Mouse (Mus musculus) common myeloid progenitor, adult 5-6 weeks (primary cell): Measurements from ENCODE around the gene Aup1. TPM values are rescaled to one million over a fixed set of nuclear protein-coding genes. Genes with fewer than 3 reads are reported as not detected.
A peak's percentile ranks its signal among the peaks of the same experiment; 100 is the strongest.

ENCODE experiments used
- ATAC-seq: replicated peaks from 2 replicates; pipeline ENCODE4 v1.8.0; 2016; ENCODE audit warnings: low read depth, mild to moderate bottlenecking, moderate TSS enrichment, inconsistent platforms; ENCODE audit not compliant: poor library complexity, severe bottlenecking
- total RNA-seq: library from RNA; stranded (forward); fragments of 200-1000, 187-1606 nt; gene quantifications from 2 replicates; pipeline ENCODE4 v1.2.3, GENCODE M21; 2017

The Aup1 gene
- total RNA-seq: 100 and 115 TPM in 2 replicates

DNA sequence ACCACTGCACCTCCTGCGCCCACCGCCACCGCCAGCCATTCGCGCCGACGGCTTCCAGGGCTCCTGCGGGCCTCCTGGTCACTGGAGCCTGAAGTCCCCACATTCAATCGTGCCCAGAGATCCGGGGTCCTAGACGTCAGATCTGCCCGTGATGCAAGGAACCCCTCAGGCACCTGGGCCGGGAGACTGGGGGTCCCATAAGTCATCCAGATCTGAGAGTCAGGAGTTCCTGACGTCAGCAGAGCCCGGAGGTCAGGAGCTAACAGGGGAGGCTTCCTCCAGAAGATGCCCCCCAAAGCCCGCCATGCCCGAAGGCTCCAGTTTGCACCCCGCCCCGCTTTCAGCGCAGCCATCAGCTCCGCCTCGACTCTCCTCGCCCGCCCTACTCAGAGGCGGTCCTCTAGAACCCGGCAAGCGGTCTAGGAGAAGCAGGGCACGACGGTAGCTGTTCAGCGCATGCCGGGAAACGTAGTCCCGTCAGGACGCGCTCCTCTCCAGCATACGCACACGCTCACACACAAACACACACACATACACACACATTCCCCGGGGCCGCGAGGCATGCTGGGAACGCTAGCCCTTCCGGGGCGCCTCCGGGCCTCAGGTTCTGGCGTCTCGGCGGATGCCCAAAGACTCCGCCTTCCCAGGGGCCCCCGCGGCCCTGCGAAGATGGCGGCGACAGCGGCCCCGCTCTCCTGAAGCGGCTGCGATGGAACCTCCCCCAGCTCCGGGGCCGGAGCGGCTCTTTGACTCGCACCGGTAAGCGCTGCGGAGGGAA lies at the start of gene Aup1:
Gene Aup1, plus strand, starts transcription at position 448 of the 778 bp plus-strand sequence.
- ATAC-seq: peak; percentile 89

DNA sequence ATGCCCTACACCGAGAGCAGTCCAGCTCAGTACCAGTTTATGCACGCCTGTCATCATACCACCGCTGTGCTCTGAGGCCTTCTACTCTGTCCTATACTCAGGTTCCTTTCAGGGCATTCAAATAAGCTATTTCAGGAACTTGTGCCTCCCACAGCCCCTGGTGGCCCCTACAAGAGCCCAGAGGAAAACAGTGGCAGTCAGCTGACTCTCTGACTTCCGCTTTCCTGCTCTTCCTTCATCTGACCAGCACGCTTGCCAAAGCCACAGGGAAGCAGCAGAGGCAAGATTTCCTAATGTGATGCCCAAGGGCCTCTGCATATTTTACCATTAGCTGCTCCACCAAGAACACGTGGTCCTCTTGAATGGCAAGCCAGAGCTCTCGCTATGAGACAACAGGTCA lies 49.4 kb upstream of the Aup1 start:
- peak; percentile 83 for ATAC-seq

DNA sequence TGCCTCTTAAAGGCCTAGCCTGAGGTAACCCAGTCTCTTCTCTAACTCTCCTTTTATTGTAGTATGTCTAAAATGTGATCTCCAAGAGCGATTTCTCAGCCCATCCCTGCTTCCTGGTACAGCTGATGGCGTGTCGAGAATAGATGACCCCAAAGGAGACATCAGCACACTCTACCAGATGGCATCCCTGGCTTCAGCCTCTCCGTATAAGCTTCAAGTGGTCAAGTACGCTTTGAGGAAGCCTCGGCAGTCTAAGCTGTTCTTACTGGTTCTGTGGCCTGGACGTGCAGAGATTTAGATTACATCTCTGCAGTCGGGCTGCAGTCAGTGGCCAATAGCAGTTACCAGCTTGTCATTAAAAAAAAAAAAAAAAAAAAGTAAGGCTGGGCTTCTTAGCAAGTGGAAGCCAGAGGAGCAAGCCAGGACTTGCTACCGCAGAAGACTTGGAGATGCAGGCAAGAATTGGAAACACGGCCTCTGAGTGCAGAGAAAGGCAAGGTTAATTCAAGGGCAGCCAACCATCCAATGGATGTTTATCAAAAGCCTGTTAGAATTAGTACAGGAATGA lies 48.8 kb upstream of the Aup1 start:
- ATAC-seq: no peak

DNA sequence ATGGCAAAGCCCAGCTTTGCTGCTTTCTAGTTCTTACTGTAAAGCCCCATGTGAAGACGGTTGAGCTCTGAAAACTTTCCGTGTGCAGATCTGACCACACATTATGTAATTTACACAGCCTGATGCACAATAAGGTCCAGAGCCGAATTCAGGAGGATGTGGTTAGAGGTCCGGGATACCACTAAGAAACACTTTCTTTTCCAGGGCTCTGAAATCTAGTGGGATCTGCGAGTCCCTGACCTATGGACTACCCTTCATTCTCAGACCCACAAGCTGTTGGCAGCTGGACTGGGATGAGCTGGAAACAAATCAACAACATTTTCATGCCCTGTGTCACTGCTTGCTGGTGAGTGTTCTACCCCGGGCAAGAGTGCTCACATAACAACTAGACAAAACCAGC lies 48.2 kb upstream of the Aup1 start:
- ATAC-seq: peak; percentile 50

DNA sequence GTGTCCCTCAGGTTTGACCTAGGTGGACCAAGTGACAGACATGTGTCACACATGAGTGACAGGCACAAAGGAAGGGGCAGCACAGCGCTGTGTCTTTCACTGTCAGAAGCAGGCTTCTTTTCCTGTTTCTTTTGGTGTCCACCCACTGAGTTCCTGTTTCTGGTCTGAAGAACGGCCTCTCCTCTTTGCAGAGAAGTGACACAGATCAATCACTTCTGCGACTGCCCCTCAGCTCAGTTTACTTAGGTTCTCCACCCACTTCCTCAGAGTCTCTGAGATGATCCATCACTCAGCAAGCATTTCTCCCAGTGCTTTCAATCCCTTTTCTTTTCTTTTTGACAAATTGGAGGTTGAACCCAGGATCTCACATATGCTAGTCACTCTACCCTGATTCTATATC lies 45.7 kb upstream of the Aup1 start:
- ATAC-seq: peak; percentile 13; the same call in 1 of the 2 replicates

DNA sequence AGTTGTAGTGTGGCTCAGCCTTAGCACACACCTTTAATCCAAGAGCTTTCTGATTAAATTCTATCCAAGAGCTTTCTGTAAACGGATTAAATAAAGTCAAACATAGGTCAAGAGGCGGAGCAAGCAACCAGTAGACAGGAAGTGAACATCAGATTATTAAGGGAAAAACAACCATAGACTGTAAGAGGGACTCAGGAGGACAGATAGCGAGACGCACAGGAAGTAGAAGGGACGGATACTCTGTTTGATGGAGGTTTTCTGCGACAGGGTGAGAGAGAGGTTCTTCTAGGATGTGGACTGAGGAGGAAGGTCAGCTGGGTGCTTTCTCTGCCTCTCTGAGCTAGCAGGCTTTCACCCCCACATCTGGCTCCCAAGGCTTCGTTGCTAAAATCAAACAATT lies 44.3 kb upstream of the Aup1 start:
- peak; percentile 35 for ATAC-seq

DNA sequence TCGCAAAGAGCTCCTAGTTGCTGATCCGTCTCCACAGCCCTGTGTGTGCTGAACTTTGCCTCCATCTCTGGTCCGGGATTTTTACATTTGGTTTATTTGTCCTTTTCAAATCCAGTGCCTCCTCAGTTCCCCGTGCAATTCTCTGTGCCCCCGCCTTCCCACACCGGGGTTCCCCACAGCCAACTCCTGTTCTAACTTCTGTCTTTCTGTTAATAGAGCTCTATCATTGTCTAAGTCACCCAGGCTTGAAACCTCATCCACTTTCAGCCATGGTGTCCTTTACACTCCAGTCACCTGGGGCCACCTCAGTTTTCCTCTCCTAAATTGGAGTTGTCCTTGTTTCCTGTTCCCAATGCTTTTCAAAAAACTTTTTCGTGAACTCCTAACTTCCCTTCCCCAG lies 43.1 kb upstream of the Aup1 start:
- no peak for ATAC-seq

DNA sequence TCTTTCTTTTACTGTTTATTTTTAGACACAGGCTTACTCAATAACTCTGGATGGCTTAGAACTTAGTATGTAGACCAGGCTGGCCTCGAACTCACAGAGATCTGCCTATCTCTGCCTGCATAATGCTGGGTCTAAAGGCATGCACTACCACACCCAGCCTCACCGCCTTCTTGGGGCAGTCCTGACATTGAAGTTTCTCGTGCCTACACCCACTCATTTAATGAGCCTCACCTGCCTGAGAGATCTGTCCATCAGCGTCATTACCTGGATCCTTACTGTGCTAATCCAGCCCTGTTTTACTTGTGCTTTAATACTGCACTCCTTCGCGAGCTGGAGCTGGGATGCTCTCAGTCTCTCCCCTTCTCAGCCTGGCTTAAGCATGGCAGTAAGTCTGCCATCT lies 42.6 kb upstream of the Aup1 start:
- ATAC-seq: no peak

DNA sequence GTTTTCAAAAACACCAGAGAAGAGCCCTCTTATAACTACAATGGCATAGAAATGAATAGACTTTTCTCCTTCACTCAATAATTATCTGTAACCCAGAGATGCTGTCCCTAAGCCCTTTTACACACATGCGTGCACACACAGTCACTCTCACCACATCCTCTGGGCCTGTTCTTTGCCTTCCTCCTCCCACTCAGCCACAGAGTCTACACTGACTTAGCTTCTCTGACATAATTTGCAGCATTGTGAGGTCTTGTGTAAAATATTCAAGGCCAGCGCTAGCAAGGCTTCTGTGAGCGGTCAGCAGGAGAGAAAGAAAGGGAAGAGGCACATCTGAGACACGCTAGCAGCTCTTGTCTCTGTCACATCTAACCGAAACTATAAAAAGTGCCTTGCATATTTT lies 40.9 kb upstream of the Aup1 start:
- peak; percentile 61 for ATAC-seq

DNA sequence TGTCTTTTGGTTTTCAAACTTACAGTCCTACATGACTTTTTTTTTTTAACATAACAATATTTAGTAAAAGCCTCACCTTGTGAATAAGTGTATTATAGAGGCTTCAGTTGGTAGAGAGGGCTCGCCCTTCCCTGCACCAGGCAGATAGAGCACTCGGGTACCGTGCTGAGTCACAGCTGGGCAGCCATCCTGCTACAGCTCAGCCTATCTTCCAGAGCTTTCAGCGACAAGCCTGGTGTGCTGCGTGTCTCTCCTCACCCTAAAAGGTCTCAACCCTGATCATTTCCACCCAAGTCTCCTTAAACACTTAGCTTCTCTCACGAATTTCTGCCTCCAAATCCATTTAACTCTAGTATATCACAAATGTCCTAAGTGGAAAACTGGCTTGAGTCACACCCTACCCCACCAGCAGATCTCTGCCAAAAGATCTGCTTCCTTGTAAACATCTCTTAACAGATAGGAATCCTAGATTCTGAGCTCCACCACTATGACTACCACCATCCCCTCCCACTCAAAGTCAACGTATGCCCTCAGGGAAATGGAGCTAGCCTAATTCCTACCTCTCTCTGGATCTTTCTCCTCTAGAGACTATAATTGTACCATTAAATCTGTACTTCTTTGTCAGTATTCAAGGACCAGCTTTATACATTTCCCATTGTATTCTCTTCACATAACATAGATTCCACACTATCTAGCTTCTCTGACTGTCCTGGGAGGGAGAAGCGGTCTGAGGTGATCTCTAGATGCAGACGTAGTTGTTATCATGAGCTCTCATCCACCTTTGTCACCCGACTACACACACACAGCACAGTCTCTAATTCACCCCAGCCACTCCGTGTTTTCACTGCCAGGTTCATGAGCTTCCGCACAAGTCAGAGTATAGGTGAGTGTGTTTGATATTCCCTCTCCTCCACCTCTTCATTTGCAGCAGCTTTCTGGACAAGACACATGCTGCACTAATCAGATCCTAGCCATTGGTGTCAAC lies 39.5 kb upstream of the Aup1 start:
- ATAC-seq: peak; percentile 67

DNA sequence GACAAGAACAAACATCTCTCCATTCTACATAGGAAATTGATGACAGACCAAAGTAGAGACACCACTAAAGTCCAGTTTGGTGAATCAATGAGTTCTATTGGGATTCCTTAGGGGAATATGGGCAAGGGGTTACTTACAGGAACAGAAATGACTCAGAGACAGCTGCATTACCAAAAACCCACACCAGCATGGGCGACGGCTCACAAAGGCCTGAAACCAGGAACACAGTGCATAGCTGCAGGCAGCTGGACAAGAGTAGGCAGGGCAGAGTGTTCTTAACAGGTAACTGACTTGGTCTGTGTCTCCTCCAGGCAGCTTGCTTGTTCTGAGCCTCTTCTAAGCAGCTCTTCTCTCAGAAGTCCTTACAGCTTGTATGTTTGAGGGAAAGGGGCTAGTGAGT lies 38.6 kb upstream of the Aup1 start:
- no peak for ATAC-seq

DNA sequence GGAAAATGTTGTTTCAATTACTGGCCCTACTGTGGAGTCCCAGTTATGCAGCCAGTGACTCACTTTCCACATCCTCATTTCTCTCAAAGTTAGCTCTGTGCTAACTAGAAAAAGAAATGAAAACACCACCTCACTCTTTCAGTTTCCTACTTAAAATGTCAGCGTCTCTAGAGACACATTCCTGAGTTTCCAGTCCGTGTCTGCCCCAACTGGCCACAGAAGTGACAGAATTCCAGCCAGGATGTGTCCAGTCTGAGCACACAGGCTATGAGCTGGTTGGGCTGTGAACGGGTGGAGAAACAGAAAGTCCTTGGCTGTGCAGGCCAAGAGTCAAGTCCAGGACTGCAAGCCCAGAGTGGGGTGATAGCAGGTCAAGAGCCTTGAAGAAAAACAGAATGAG lies 37.1 kb upstream of the Aup1 start:
- no peak for ATAC-seq

DNA sequence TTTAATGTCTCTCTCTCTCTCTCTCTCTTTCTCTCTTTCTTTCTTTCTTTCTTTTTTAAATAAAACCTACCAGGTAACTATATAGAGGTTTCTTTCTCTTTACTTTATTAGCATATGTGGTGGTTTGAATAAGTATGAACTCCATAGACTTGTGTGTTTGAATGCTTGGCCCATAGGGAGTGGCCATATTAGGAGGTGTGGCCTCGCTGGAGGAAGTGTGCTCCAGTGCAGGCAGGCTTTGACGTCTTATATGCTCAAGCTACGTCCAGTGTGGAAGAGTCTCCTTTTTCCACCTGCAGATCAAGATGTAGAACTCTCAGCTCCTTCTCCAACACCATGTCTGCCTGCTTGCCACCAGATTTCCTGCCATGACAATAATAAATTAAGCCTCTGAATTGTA lies 35.3 kb upstream of the Aup1 start:
- no peak for ATAC-seq

DNA sequence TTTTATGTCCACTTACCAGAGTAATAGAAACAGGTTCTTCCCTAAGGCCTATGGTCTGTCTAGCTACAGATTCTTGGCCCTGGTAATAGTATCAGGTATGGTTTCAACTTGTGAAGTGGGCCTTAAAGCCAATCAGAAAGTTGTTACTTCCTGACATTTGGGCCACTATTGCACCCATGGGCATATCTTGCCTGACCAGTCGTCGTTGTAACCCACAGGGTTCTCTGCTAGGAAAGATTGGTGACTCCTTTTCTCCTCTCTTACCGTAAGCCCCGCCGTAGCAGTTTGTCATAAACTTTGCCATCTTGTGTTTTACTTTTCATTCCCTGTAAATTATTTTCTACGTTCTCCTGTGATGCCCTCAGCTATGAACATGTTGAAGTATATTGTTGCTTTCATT lies 34.2 kb upstream of the Aup1 start:
- peak; percentile 71 for ATAC-seq

DNA sequence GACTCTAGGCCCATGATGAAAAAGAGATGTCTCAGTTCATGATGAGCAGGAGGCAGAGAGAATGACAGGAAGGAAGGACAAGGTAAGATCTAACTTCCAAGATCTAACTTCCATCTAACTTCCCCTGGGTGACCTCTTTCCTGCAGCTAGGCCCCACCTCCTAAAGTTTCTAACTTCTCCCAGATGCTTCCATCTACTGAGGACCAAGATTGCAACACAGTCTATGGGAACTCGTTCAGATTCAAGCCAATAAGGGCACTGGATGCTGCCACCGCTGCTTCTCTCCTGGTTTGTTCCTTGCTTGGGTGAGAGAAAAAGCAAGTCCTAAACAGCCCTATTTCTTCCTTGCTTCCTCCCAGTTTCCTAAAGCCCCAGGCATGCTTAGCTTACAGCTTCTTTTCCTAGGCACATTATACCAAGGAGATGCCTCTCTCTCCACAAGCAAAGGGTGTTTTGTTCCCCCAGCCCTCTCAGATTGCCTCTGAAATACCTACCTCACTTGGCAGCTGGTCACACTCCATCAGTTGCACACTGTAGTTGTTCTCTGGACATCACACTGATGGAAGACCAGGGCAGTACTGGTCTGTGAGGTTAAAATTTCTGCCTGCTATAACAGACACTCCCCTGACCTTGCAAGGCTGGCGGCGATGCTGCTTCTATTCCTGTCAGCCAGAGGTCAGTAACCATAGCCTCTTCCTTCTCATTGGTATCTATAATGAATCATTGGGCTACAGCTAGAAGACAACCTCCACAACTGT lies 33.3 kb upstream of the Aup1 start:
- ATAC-seq: no peak

DNA sequence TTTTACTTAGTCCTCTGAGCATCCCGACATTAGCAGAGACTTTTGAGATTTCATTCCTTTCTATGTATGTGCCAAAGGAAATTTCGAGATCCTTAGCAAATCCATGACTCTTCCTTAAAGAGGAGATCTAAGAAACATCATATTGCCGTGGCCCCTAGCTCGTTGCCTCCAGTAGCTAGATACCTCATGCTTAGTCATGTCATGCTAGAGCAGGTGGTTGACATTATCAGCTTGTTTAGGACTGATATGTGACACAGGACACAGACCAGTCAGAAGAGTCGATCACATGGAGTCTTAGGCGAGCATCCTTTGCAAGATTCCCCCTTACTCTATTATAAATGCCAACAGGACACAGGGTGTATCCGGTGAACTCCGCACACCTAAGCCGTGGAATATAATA lies 31.3 kb upstream of the Aup1 start:
- ATAC-seq: no peak

DNA sequence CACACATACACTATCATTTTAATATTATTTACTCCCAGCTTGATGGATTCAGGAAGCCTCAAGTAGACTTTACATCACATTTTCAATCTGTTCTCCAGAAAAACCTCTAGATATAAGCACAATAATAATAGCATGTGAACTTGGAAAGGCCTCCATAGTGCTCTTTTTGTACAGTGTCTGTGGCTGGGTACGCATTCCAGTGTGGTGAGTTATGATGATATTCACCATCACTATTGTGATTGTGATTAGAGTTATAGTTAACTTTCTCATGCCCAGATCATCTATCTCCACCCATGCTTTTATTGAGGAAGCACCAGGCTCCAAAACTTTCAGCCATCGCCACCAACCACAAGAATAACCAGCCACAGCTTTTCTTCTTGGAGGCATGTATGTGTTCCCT lies 30.5 kb upstream of the Aup1 start:
- ATAC-seq: no peak

DNA sequence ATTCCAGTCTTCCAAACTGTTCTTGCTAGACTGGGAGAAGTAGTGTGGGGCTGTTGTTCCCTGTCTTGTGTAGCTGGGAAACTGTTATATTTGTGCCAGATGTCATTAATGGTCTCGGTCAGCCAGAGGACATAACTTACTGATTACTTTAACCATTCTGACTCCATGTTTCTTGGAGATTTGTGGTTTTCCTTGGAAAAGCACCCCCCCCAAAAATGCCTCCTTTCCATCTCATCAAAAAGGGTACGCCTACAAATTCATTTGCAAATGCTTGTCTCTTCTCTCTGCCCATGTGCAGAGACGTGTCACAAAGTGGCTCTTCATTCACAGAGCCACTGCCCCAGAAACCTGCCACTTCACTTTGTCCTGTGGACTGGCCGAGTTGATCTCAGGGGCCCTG lies 29.9 kb upstream of the Aup1 start:
- ATAC-seq: no peak

DNA sequence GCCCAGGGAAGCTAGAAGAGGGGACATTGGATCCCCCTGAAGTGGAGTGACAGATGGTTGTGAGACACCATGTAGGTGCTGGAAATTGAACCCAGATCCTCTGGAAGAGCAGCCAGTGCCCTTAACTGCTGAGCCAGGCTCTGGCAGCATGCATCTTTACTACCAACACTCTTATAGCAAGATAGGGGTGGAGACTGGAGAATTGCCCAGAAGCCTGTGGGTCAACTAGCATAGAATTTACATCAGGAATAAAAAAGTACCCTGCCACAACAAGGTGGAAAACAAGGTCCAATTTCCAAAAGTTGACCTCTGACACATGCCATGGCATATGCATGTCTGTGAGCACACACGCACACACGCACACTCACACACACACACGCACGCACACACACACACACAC lies 29.1 kb upstream of the Aup1 start:
- ATAC-seq: no peak

DNA sequence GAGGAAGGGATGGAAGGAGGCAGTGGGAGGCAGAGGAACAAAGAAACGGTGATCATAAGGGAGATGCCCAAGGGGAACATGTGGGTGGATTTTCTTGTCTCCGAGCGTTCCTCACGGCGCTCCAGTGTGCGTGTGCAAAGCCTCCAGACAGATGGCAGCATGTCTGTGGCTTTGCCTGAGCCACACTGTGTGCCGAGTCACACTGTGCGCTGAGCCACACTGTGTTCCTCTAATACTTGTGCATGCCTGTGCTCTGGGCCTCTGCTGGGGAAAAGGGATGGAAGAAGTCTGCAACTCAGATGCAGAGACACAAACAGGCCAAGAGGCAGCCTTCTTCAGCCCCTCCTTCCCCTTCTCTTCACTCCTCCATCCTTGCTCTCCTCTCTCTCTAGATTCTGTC lies 27.0 kb upstream of the Aup1 start:
- ATAC-seq: 0 out of 2 replicates have a peak, but pooled peaks have one; percentile 4
